Mouse (Mus musculus) adrenal gland, adult 18-20 months (tissue): Measurements from ENCODE around the gene Hydin. TPM values are rescaled to one million over a fixed set of nuclear protein-coding genes. Genes with fewer than 3 reads are reported as not detected.
A peak's percentile ranks its signal among the peaks of the same experiment; 100 is the strongest.
"Not testable (repeated sequence)": the region's sequence is repeated elsewhere in the genome, so short reads cannot be mapped to it uniquely, and the experiment has no call there.

ENCODE experiments used
- DNase-seq, 2 experiments: peaks; one replicate each; pipeline ENCODE4 v3.0.0; 2021 to 2022; ENCODE audit warnings: low spot score in 2 of 2
- total RNA-seq, 2 experiments: library from RNA; stranded (reverse); gene quantifications; 1 replicate in 1 of 2; 2 replicates in 1 of 2; pipeline ENCODE4 v1.2.3; 2021

Gene Hydin
- total RNA-seq, 2 experiments from 2014 or later, result 0.03 to 0.17 TPM

GRCm38 (mm10) chr8:110327120-110327519 is 60.3 kb downstream of the Hydin start:
- DNase-seq, result not testable (repeated sequence)

- DNase-seq, result no peak
Observed at GRCm38 (mm10) chr8:110333376-110333775, 66.6 kb downstream of the Hydin start.

GRCm38 (mm10) chr8:110339447-110339846 is 72.7 kb downstream of the Hydin start:
- DNase-seq, result no peak

GRCm38 (mm10) chr8:110340090-110340703 is 73.4 kb downstream of the Hydin start:
- no peak for DNase-seq

GRCm38 (mm10) chr8:110345697-110346394 is 79.1 kb downstream of the Hydin start:
- no peak for DNase-seq

- DNase-seq, result no peak
Observed at GRCm38 (mm10) chr8:110346915-110347314, 80.1 kb downstream of the Hydin start.

GRCm38 (mm10) chr8:110350725-110351124 is 83.9 kb downstream of the Hydin start:
- DNase-seq, result no peak

GRCm38 (mm10) chr8:110351909-110352308 is 85.1 kb downstream of the Hydin start:
- DNase-seq, result no peak

- DNase-seq, result no peak
Observed at GRCm38 (mm10) chr8:110362975-110363374, 96.2 kb downstream of the Hydin start.

GRCm38 (mm10) chr8:110372836-110373235 is 106.1 kb downstream of the Hydin start:
- peak; percentile 29 to 49 for DNase-seq

GRCm38 (mm10) chr8:110373695-110374094 is 106.9 kb downstream of the Hydin start:
- DNase-seq, result no peak

GRCm38 (mm10) chr8:110382751-110383150 is 116.0 kb downstream of the Hydin start:
- DNase-seq, result no peak

GRCm38 (mm10) chr8:110384632-110385031 is 117.9 kb downstream of the Hydin start:
- DNase-seq, result not testable (repeated sequence)

- no peak for DNase-seq
Observed at GRCm38 (mm10) chr8:110395656-110396055, 128.9 kb downstream of the Hydin start.

- DNase-seq, result peak in 1 of 2 experiments; percentile 11
Observed at GRCm38 (mm10) chr8:110400536-110400935, 133.8 kb downstream of the Hydin start.

GRCm38 (mm10) chr8:110402311-110402710 is 135.5 kb downstream of the Hydin start:
- DNase-seq, result no peak

GRCm38 (mm10) chr8:110404516-110404915 is 137.7 kb downstream of the Hydin start:
- no peak for DNase-seq

GRCm38 (mm10) chr8:110415121-110415520 is 148.3 kb downstream of the Hydin start:
- no peak for DNase-seq

- DNase-seq, result no peak
Observed at GRCm38 (mm10) chr8:110416931-110417330, 150.2 kb downstream of the Hydin start.

GRCm38 (mm10) chr8:110417801-110418200 is 151.0 kb downstream of the Hydin start:
- DNase-seq, result no peak

GRCm38 (mm10) chr8:110419711-110420110 is 152.9 kb downstream of the Hydin start:
- peak in 1 of 2 experiments; percentile 23 for DNase-seq

- no peak for DNase-seq
Observed at GRCm38 (mm10) chr8:110420221-110420620, 153.4 kb downstream of the Hydin start.

- peak in 1 of 2 experiments; percentile 12 for DNase-seq
Observed at GRCm38 (mm10) chr8:110424146-110424545, 157.4 kb downstream of the Hydin start.
